Mouse (Mus musculus) lung, postnatal 14 days (tissue): ENCODE data around the gene Msh5.

Source experiments
- DNase-seq: peaks from one replicate; pipeline ENCODE4 v3.0.0; 2021

Gene Msh5

DNA sequence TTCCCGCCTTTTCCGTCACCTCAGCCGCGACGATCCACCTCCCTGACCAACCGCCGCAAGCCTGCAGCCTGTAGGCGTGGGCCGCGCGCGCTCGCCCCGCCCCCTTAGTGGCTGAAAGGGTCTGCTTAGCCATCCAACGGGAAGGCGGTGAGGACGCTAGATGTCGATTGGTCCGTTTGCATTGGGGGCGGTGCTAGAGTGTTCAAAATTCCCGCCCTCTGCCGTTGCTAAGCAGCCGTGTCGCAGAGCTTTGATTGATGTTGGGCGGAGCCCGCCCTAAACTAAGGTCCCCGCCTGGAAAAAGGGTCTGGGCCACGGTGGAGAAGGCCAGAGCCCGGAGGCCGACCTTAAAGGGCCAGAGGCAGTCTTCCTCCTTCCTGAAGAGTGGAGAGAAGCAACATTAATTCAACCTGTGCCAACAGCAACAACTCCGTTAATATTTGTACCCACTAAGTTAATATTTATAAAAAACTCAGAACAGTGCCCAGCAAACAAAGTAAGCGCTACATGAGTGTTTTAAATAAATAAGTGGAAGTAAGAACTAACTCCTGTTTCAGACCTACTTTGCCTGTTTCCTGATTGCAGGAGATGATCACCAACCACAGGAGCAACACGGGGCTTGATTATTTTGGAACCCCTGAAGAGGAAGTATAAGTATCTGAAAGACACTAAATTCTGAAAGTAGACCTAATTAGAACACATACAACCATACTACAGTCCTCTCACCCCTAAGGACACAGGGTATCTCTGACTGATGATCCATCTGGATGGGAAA, at the start of gene Msh5:
Gene Msh5, minus strand, starts transcription at position 65 of the 775 bp plus-strand sequence.
- peak; percentile 98 for DNase-seq

DNA sequence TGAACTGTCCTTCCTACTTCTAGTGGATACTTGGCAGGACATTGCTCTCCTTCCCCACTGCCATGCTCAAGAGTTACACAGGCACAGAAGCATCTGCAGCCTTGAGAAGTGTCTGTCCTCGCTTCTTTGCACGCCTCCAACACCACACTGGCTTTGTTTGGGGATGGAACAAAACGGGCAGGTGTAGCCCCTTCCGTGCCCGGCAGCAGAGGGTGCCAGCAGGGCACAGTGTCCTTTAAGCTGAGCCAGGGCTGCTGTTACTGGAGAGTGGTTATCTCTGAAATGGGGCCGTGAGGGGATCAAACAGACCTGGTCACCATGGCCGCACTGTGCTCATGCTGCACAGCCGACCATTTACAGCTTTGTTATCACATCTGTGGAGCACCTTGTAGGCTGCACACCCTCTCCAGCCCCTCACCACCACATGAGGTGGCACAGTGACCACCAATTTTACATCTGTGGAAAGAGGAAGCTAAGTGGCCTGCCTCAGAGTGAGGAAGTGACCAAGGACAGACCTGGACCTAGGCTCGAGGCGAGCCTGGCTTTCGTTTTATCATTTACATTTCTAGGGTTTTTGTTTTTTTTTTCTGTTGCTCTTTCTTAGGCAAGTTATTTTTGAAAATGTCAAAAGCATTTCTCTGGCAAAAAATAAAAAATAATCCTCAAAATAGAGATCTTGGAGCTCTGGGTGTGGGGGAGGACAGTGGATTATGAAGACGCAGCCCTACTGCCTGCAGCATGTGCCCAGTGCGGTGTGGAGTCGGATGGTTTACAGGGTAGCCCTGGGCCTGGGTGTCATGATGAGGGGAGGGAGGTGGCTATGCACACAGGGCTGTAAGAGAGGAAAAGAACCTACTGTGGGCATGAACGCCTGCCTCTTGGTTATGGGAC, 48.2 kb upstream of the Msh5 start:
- no peak for DNase-seq

GRCm38 (mm10) chr17:35092403-35093198, 46.1 kb upstream of the Msh5 start:
- peak; percentile 34 for DNase-seq

DNA sequence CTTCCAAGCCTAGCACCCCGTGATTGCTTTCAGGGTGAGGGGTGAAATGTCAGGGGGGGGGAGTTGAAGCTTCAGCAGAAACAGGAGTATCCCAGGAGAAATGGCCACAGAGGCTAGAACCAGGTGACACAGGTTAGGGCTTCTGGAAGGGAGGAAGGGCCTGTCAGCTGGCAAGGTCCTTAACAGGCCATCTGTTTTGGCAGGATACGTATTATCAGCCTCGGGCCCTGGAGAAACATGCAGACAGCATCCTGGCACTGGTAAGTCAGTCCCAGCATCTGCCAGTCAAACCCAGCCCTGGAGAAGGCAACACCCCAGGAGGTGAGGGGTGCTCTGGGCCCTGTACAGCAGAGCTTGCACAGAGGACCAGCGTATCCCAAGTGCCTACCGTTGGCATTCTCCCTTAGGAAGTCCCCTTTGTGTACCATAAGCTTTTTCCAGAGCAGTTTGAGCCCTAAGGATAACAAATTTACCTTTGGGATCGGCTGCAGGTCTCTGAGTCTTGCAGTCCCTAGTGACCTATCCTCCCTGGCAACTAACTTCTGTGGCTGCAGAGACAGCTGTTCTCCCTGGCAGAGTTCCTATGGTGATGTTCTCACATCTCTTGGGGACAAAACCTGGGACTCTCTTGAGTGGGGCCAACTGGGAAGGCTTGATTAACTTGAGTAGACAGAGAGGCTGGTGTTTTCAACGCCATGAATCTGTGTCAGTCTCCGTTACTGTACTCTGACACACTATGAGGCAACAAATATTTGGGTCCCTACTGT, 43.8 kb upstream of the Msh5 start:
- DNase-seq: no peak

GRCm38 (mm10) chr17:35088825-35089644, 42.5 kb upstream of the Msh5 start, which contains the start of gene Abhd16a:
Abhd16a (plus strand) TSS chr17:35089263.
- DNase-seq: peak; percentile 94

DNA sequence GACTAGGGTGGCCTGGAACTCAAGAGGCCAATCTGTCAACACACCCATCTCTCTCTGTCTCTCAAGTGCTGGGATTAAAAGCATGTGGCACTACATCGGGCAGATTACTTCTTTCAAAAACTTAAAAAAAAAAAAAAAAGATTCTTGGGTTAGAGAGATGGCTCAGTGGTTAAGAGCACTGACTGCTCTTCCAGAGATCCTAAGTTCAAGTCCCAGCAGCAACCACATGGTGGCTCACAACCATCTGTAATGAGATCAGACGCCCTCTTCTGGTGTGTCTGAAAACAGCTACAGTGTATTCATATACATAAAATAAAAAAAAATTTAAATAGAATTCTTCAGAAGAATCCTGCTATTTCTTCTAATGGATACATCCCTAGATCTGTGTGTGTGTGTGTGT, 41.6 kb upstream of the Msh5 start:
- no peak for DNase-seq

DNA sequence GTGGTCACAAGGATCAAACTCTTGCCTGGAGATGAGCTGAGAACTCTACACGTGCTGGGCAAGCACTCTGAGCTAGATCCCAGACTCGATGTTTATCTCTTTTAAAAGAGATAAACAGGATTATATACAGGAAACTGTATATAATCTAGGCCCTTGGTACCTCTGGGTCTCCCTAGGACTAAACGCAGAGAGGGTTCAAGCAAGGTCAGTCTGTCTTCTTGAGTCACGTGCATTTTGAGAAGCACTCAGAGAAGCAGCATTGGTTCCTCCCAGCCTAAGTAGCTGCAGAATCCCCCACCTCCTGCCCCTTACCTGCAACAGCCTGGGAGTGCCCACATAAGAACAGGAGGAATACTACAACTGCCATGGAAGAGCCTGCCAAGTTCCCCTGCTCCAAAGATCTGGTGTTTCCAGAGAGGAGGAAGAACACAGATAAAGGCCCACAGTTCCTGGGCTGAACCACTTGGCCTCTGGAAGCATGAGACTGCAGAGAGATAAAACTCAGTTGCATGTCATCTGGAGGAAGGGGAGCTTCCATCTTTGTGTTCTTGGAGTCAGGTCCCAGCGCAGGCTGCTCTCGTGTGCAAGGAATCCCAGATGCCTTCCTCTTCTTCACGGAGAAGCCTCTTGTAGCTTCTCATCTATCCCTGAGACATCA, 38.8 kb upstream of the Msh5 start, which contains the start of gene Ly6g6f:
Gene Ly6g6f, minus strand, starts transcription at position 403 of the 658 bp plus-strand sequence.
- no peak for DNase-seq

- no peak for DNase-seq
Measured at GRCm38 (mm10) chr17:35083929-35084497, 37.5 kb upstream of the Msh5 start.

- DNase-seq: no peak
Measured at GRCm38 (mm10) chr17:35082841-35083576, 36.5 kb upstream of the Msh5 start.

- DNase-seq: no peak
Measured at GRCm38 (mm10) chr17:35080710-35081109, 34.2 kb upstream of the Msh5 start.

DNA sequence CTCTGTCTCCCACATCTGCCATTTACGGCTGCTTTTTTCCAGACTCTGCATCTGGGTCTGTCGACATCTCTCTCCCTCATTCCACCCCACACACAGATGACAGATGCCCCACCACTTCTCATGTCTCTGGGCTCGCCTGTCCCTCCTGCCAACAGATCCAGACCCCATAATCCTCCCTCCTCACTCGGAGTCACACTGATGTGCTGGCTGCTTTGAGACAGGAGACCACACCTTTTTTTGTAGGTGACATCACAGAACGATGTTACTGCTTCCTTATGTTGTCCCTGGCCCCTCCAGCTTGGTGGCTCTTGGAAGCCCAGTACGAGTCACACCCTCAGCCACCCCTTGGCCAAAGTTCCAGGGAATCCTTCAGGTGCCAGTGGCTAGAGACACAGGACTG, 33.7 kb upstream of the Msh5 start:
- no peak for DNase-seq

DNA sequence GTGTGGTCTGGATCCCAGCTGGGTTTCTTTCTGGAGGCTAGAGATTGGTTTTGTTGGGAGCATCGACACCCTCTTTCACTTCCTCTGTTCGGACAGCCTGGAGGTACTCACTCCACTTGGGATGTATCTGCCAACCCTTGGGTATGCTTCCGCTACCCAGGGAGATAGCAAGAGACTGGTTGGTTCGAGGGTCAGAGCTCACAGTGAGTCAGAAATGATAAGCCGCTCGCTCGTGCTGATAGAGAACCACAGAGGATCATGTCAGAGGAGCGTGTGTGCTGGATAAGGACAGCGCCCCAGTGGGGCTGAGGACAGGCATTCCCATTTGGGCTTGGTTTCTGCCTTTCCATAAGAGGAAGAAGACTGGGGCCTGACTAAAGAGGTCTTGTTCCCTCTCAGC, 33.2 kb upstream of the Msh5 start:
- no peak for DNase-seq

DNA sequence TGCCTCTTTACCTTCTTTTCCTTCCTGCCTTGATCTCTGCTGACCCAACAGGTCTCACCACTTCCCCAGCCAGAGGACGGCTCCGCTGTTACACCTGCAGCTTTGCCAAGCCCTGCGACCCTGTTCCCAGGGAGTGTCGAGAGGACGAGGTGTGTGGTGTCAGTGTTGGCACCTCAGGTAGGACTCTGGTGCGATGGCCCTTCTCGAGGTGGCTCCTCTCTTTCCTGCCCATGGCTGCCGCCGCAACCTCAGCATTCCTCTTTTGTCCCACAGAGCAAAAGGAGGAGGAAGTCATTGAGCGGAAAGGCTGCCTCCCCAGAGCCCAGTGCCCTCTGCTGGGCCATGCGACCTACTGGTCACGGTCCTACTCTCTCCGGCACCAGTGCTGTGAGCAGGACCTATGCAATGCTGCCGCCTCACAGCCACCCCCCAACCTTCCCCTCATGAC, 31.3 kb upstream of the Msh5 start, which contains the start of gene Ly6g6d:
Gene Ly6g6d, minus strand, starts transcription at position 280 of the 448 bp plus-strand sequence.
- DNase-seq: peak; percentile 75

DNA sequence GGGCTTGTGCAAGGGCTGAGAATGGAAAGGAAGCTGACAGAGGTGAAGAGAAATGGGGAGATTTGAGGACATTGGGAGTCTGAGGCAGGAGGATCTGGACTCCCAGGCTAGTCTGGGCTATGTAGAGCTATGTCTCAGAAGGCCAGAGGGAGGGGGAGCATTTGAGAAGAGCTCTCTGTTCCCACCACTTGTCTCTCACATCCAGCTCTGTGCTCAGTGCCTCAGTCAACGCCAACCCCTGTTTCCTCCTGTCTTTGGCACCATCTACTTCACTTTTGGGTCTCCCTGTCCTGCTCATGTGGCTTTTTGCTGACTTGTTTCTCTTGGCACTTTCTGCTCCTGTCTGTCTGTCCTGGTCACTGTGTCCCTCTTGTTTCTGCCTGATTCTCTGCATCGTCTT, 30.7 kb upstream of the Msh5 start:
- DNase-seq: no peak

- no peak for DNase-seq
Measured at GRCm38 (mm10) chr17:35076507-35077176, 30.1 kb upstream of the Msh5 start, which contains the start of gene Ly6g6e. Ly6g6e (plus strand) TSS chr17:35076902.

- no peak for DNase-seq
Measured at GRCm38 (mm10) chr17:35074097-35074496, 27.6 kb upstream of the Msh5 start.

GRCm38 (mm10) chr17:35071454-35071853, 24.9 kb upstream of the Msh5 start:
- no peak for DNase-seq

- DNase-seq: no peak
Measured at GRCm38 (mm10) chr17:35070556-35071229, 24.1 kb upstream of the Msh5 start.
